Mouse (Mus musculus): Measurements from ENCODE around the gene Gm9040.
"Not testable (repeated sequence)": the region's sequence is repeated elsewhere in the genome, so short reads cannot be mapped to it uniquely, and the experiment has no call there.

DNA sequence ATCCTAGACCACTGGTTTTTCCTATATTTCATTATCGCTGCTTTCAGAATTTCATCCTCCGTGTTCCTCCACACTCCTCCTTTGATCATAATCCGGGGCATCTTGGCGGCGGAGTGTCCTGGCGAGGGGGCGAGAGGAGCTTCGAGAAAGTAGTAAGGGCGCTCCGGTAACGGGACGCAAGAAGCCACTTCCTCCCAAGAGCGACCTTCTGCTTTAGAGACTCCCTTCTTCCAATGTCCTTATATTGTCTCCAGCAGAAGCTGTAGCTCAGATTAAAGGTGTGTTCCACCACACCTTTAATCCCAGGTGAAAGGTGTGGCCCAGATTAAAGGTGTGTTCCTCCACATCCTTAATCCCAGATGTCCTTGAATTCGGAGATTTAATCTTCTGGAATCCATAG lies 21.8 kb upstream of the Gm9040 start, which contains the start of gene Gm9048:
- TF ChIP-seq CTCF, POLR2A (IDR thresholded peaks at IDR 0.05; ENCODE audit: insufficient read depth, low read depth, low read length): not testable (repeated sequence)
